In the genomic region with DNA sequence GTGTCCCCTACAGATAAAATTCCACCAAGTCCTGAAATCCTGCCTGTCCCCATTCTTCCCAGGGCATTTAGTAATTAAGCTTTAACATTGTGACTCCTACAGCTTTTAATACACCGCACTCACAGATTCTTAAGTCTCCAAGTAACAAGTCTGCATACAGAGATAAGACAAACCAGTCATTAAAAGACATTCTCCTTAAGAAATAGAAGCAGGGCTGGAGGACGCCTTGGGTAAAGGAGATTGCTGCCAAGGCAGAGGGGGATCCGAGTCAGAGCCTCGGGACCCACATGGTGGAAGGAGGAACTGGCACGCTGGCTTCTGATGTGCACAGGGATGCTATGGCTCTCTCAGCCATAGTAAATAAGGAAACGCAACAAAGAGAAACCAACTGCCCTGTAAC, we compare ENCODE assay signal across 24 mouse cellular contexts. TPM values are rescaled to one million over a fixed set of nuclear protein-coding genes. Genes with fewer than 3 reads are reported as not detected.
DNase-seq lines count a peak whose midpoint lies in the region; ATAC-seq and TF ChIP-seq lines count a peak whose summit lies in the region.
"Had no signal": no experiment of that assay in that cellular context is flagged by ENCODE, and none has a peak within 500 bp of the region (broad histone marks: within the 10 kb centered on the region; RNA-seq: fewer than 3 reads in every experiment).

No protein-coding gene starts in this region.

- TF ChIP-seq RAD21 in MEL (IDR thresholded peaks at IDR 0.05; ENCODE audit: low read depth, low read length) = no peak

- H3K9ac ChIP-seq in heart, adult 2 months (ENCODE audit: low read depth, low read length) = no peak overlapping the region
- no peak overlapping the region for H3K9ac ChIP-seq in MEL (ENCODE audit: control insufficient read depth, low read depth, low read length, poor library complexity, severe bottlenecking)
- no peak overlapping the region for H3K9ac ChIP-seq in liver, postnatal 0 days (replicated peaks)

- no peaks in the 10 kb centered on the region for H3K36me3 ChIP-seq in heart, adult 2 months (ENCODE audit: control insufficient read depth, insufficient read depth, low read length)
- peaks cover 0 to 32% of the 10 kb centered on the region in 2 experiments; a peak in 2 of 4 replicates for H3K36me3 ChIP-seq in MEL (ENCODE audit: control insufficient read depth in 1 of 2, insufficient read depth in 2 of 2, low read length in 2 of 2)
- no peaks in the 10 kb centered on the region for H3K36me3 ChIP-seq in liver, postnatal 0 days (replicated peaks; ENCODE audit: insufficient read depth, low read length)
- H3K36me3 ChIP-seq: G1E had no signal

- no peak overlapping the region for H3K4me3 ChIP-seq in heart, adult 2 months
- no peak overlapping the region for H3K4me3 ChIP-seq in MEL (ENCODE audit: control insufficient read depth in 1 of 2, insufficient read depth in 1 of 2, low read depth in 2 of 2, low read length in 2 of 2)
- H3K4me3 ChIP-seq in liver, postnatal 0 days (ENCODE audit: low read depth, low read length) = no peak overlapping the region

- ATAC-seq in megakaryocyte-erythroid progenitor cell, adult 5-6 weeks (replicated peaks; ENCODE audit: low FRiP score, low TSS enrichment, poor library complexity, severe bottlenecking) = 0 out of 2 replicates have a peak, but pooled peaks have one; percentile 41
- no peak for ATAC-seq in liver, postnatal 0 days
- ATAC-seq: activated CD4-positive, CD25-positive, alpha-beta regulatory T cell, adult 4 months; CD4-positive, CD25-positive, alpha-beta regulatory T cell, adult 4 months; Patski had no signal

- no peak for TF ChIP-seq POLR2A in heart, adult 2 months (IDR thresholded peaks at IDR 0.05; ENCODE audit: insufficient read depth, low read depth, low read length)
- no peak for TF ChIP-seq POLR2A in MEL (IDR thresholded peaks at IDR 0.05; ENCODE audit: control insufficient read depth in 1 of 2, insufficient read depth in 1 of 2, low read depth in 1 of 2, low read length in 2 of 2, poor library complexity in 1 of 2)

- no peaks in the 10 kb centered on the region for H3K27me3 ChIP-seq in heart, adult 2 months (ENCODE audit: control insufficient read depth, insufficient read depth, low read length)
- H3K27me3 ChIP-seq in MEL (ENCODE audit: control insufficient read depth in 1 of 2, insufficient read depth in 2 of 2, low read length in 2 of 2) = no peaks in the 10 kb centered on the region
- no peaks in the 10 kb centered on the region for H3K27me3 ChIP-seq in liver, postnatal 0 days (ENCODE audit: insufficient read depth, low read length)
- H3K27me3 ChIP-seq: CH12.LX had no signal

- no peak for TF ChIP-seq EP300 in heart, adult 2 months (IDR thresholded peaks at IDR 0.05; ENCODE audit: insufficient read depth, low read depth, low read length)
- TF ChIP-seq EP300 in MEL (IDR thresholded peaks at IDR 0.05; ENCODE audit: low read depth in 1 of 2, low read length in 2 of 2) = peak; percentile 56 to 77
- no peak for TF ChIP-seq EP300 in liver, postnatal 0 days (IDR thresholded peaks at IDR 0.05; ENCODE audit: low read depth)

- no peaks in the 10 kb centered on the region for H3K79me2 ChIP-seq in heart, adult 2 months (replicated peaks; ENCODE audit: control insufficient read depth, insufficient read depth, low read length)
- no peaks in the 10 kb centered on the region for H3K79me2 ChIP-seq in MEL (ENCODE audit: control insufficient read depth, insufficient read depth, low read length, poor library complexity)

- no peaks in the 10 kb centered on the region for H3K9me3 ChIP-seq in MEL (replicated peaks; ENCODE audit: insufficient read depth, low read length)
- H3K9me3 ChIP-seq in liver, postnatal 0 days (ENCODE audit: low read length) = no peaks in the 10 kb centered on the region
- H3K9me3 ChIP-seq: G1E had no signal

- WGBS in heart, adult 2 months = 81% methylated on average over 6 of the region's 6 CpGs
- WGBS in liver, postnatal 0 days (ENCODE audit: insufficient replicate concordance) = 57% methylated on average over 6 of the region's 6 CpGs

- TF ChIP-seq CTCF in heart, adult 2 months (IDR thresholded peaks at IDR 0.05) = no peak
- no peak for TF ChIP-seq CTCF in MEL (IDR thresholded peaks at IDR 0.05 in 2 of 3, conservative IDR thresholded peaks at IDR 0.05 in 1 of 3; ENCODE audit: control insufficient read depth in 1 of 3, insufficient read depth in 1 of 3, low read depth in 2 of 3, low read length in 3 of 3, poor library complexity in 1 of 3, severe bottlenecking in 1 of 3)
- TF ChIP-seq CTCF in liver, postnatal 0 days (IDR thresholded peaks at IDR 0.05; ENCODE audit: low read depth) = no peak

- intact Hi-C loops in heart, adult 2 months (cut with DNase I) = no loop called here

- no peak overlapping the region for H3K4me2 ChIP-seq in liver, postnatal 0 days (ENCODE audit: low read depth, low read length)

- H3K4me1 ChIP-seq in heart, adult 2 months (ENCODE audit: control insufficient read depth, insufficient read depth, low read length) = no peaks in the 10 kb centered on the region
- H3K4me1 ChIP-seq in MEL (ENCODE audit: control insufficient read depth in 1 of 2, insufficient read depth in 2 of 2, low read length in 2 of 2) = peaks cover 15 to 26% of the 10 kb centered on the region in 2 experiments
- H3K4me1 ChIP-seq in liver, postnatal 0 days (ENCODE audit: insufficient read depth) = no peaks in the 10 kb centered on the region

- DNase-seq in heart, adult 11 months = peak; percentile 34
- DNase-seq in heart, adult 2 months = no peak
- DNase-seq in MEL (ENCODE audit: low read depth, low spot score) = peak; percentile 83
- peak; percentile 66 for DNase-seq in MEL-GATA-1-ER (ENCODE audit: extremely low read depth, low read depth)
- no peak for DNase-seq in embryo, embryonic 10.5 days (ENCODE audit: low spot score)
- no peak for DNase-seq in liver, postnatal 0 days
- DNase-seq in yolk sac, embryonic 10.5 days (ENCODE audit: low spot score) = no peak
- DNase-seq: adrenal gland, adult 2 months; adrenal gland, adult 8-10 months; adrenal gland, postnatal 10 days; adrenal gland, postnatal 14 days; adrenal gland, postnatal 25 days; adrenal gland, postnatal 36 days; B cell, adult 2 months; cerebellum, adult 11 months; cerebellum, adult 11-12 months; cerebellum, adult 18-20 months; cerebellum, adult 2 months had no signal

- H3K27ac ChIP-seq in heart, adult 2 months = no peak overlapping the region
- H3K27ac ChIP-seq in MEL (ENCODE audit: control insufficient read depth, low read depth, low read length) = no peak overlapping the region
- H3K27ac ChIP-seq in liver, postnatal 0 days (ENCODE audit: low read depth) = no peak overlapping the region

TF ChIP-seq in MEL, 35 proteins besides CTCF, POLR2A, EP300 and RAD21 (continues in another document):
- TF ChIP-seq MYB (IDR thresholded peaks at IDR 0.05; ENCODE audit: low read depth, low read length) = peak; percentile 14; the same call in 1 of the 2 replicates
- no peak for TF ChIP-seq MEF2A (IDR thresholded peaks at IDR 0.05; ENCODE audit: extremely low read depth, insufficient replicate concordance, low read depth, low read length, poor library complexity, severe bottlenecking)
- TF ChIP-seq MXI1 (IDR thresholded peaks at IDR 0.05; ENCODE audit: low read depth, low read length) = no peak
- peak; percentile 47; the same call in 1 of the 2 replicates for TF ChIP-seq MAX (IDR thresholded peaks at IDR 0.05; ENCODE audit: low read length)
- TF ChIP-seq ZC3H11A (IDR thresholded peaks at IDR 0.05; ENCODE audit: low read depth, low read length) = no peak
- TF ChIP-seq MYC (IDR thresholded peaks at IDR 0.05; ENCODE audit: low read depth, low read length) = no peak
- TF ChIP-seq MAFK (IDR thresholded peaks at IDR 0.05; ENCODE audit: borderline replicate concordance, low read depth, low read length) = no peak
- TF ChIP-seq HCFC1 (IDR thresholded peaks at IDR 0.05; ENCODE audit: low read depth, low read length) = 0 out of 2 replicates have a peak, but pooled peaks have one; percentile 15
- no peak for TF ChIP-seq TBP (IDR thresholded peaks at IDR 0.05; ENCODE audit: low read depth, low read length)
- TF ChIP-seq CHD1 (IDR thresholded peaks at IDR 0.05; ENCODE audit: low read depth, low read length) = no peak
- TF ChIP-seq TCF12 (IDR thresholded peaks at IDR 0.05; ENCODE audit: low read depth, low read length) = peak; percentile 60; the same call in 1 of the 2 replicates
- TF ChIP-seq E2F4 (IDR thresholded peaks at IDR 0.05; ENCODE audit: borderline replicate concordance, low read depth, low read length) = no peak
- no peak for TF ChIP-seq ZMIZ1 (IDR thresholded peaks at IDR 0.05; ENCODE audit: low read depth, low read length)
- peak; percentile 63 for TF ChIP-seq TAL1 (IDR thresholded peaks at IDR 0.05; ENCODE audit: low read length)
- no peak for TF ChIP-seq SIN3A (IDR thresholded peaks at IDR 0.05; ENCODE audit: low read length)
- TF ChIP-seq POLR2AphosphoS5 (IDR thresholded peaks at IDR 0.05; ENCODE audit: borderline replicate concordance, low read depth, low read length) = no peak
- TF ChIP-seq RCOR1 (IDR thresholded peaks at IDR 0.05; ENCODE audit: low read depth, low read length) = peak; percentile 52; the same call in 1 of the 2 replicates
- TF ChIP-seq BHLHE40 (IDR thresholded peaks at IDR 0.05; ENCODE audit: borderline replicate concordance, low read depth, low read length) = no peak
- no peak for TF ChIP-seq NRF1 (IDR thresholded peaks at IDR 0.05; ENCODE audit: insufficient read depth, low read depth, low read length, poor library complexity, severe bottlenecking)
- TF ChIP-seq USF2 (IDR thresholded peaks at IDR 0.05; ENCODE audit: borderline replicate concordance in 1 of 2, insufficient read depth in 1 of 2, low read depth in 1 of 2, low read length in 2 of 2) = no peak
- TF ChIP-seq GATA1 (IDR thresholded peaks at IDR 0.05; ENCODE audit: low read depth, low read length) = peak; percentile 67
- no peak for TF ChIP-seq JUND (IDR thresholded peaks at IDR 0.05; ENCODE audit: low read depth, low read length)
- TF ChIP-seq USF1 (IDR thresholded peaks at IDR 0.05; ENCODE audit: low read depth, low read length) = no peak
- no peak for TF ChIP-seq KAT2A (conservative IDR thresholded peaks at IDR 0.05; ENCODE audit: low read depth, low read length)
- no peak for TF ChIP-seq ELF1 (IDR thresholded peaks at IDR 0.05; ENCODE audit: low read depth, low read length)

RNA-seq across cellular contexts. Expression of a gene that starts 48.8 kb away (rescaled TPM):
- under 1 TPM; 0.20 to 0.52 TPM for total RNA-seq in heart, adult 2 months (2021)
- 0.44 and 0.45 TPM in 2 replicates for polyA plus RNA-seq in heart, adult 2 months (2012; rRNA removed)
- 0.23 and 0.27 TPM in 2 replicates for total RNA-seq in MEL (2012; rRNA removed)
- under 1 TPM in 1 of 2 experiments, not detected in 1; 0.29 TPM for polyA plus RNA-seq in MEL (2012; ENCODE audit: insufficient read depth in 1 of 2, insufficient read length in 2 of 2, low read depth in 1 of 2, low replicate concordance in 2 of 2, missing spikeins in 1 of 2)
- total RNA-seq in megakaryocyte-erythroid progenitor cell, adult 5-6 weeks (2014; fragmentation: Nextera tagmentation) = 0.59 and 0.92 TPM in 2 replicates
- 0.66 and 2.4 TPM in 2 replicates for total RNA-seq in megakaryocyte-erythroid progenitor cell, adult 5-6 weeks (2017)
- polyA plus RNA-seq in liver, postnatal 0 days (2015; fragmentation: Nextera tagmentation; extraction: Ambion mirVana) = 0.07 and 0.16 TPM in 2 replicates

Comparison
In these comparisons a context has a peak if more than half of its experiments do, and no peak if none do; other contexts are left out.
1. DNase-seq: peak in heart, adult 11 months (single experiment), MEL (single experiment) and MEL-GATA-1-ER (single experiment); none in heart, adult 2 months (0 of 2), embryo, embryonic 10.5 days (single experiment), liver, postnatal 0 days (single experiment) and yolk sac, embryonic 10.5 days (single experiment).